Mouse (Mus musculus) myocyte (in vitro differentiated cells): ENCODE results near the gene Adam22.

ENCODE experiments used
- CEBPB ChIP-seq: IDR thresholded peaks from 2 replicates; pipeline ENCODE4 v1.6.1; 2011; ENCODE audit warnings: mild to moderate bottlenecking, moderate library complexity; ENCODE audit not compliant: poor library complexity, insufficient read depth, severe bottlenecking
- E2F4 ChIP-seq: IDR thresholded peaks from one replicate; pipeline ENCODE4 v1.6.1; 2011; ENCODE audit warnings: mild to moderate bottlenecking, control low read depth, moderate library complexity; ENCODE audit not compliant: insufficient read depth
- MAX ChIP-seq: IDR thresholded peaks from one replicate; pipeline ENCODE4 v1.6.1; 2011; ENCODE audit warnings: low read depth, mild to moderate bottlenecking, control low read depth
- MYOG ChIP-seq, 3 experiments: IDR thresholded peaks; one replicate each; pipeline ENCODE4 v1.6.1; 2011; ENCODE audit warnings: control low read depth in 2 of 3, low read depth in 2 of 3, mild to moderate bottlenecking in 2 of 3; ENCODE audit not compliant: insufficient read length in 2 of 3, control insufficient read depth in 1 of 3, insufficient read depth in 1 of 3
- POLR2A ChIP-seq: IDR thresholded peaks from one replicate; pipeline ENCODE4 v1.6.1; 2011; ENCODE audit warnings: low read depth, mild to moderate bottlenecking, control low read depth, moderate library complexity; ENCODE audit not compliant: insufficient read length
- POLR2AphosphoS2 ChIP-seq: IDR thresholded peaks from one replicate; pipeline ENCODE4 v1.6.1; 2011; ENCODE audit warnings: low read depth, control low read depth; ENCODE audit not compliant: insufficient read length
- REST ChIP-seq: IDR thresholded peaks from one replicate; pipeline ENCODE4 v1.6.1; 2011; ENCODE audit warnings: mild to moderate bottlenecking, control low read depth, moderate library complexity; ENCODE audit not compliant: insufficient read depth, insufficient read length
- USF1 ChIP-seq: IDR thresholded peaks from one replicate; pipeline ENCODE4 v1.6.1; 2011; ENCODE audit warnings: low read depth, mild to moderate bottlenecking, control low read depth, moderate library complexity

DNA sequence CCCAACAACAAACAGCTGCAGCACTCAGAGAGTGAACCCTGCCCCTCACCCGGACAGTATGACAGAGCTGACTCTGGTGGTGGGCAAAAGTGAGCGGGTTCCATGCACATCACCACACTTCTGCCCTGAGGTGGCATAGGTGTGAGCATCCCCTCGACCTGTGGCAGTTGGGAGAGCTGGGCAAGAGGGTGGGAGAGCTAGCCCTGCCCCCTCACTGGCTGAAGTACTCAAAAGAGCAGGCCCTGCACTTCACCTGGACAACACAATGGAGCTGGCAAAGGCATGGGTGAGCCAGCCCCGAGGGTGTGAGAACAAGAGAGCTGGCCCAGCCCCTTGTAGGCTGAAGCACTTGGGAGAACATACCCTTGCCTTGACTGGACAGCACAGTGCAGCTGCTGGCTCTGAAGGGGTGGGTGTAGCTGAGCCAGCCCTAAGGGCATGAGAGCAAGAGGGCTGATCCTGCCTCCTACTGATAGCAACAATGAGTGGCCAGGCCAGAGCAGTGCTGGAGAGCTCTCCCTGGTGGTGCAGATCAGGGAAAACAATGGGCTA, 124.8 kb downstream of the Adam22 start:
- TF ChIP-seq POLR2AphosphoS2 (no peak), REST (no peak), USF1 (no peak), POLR2A (no peak), CEBPB (no peak), MAX (no peak), E2F4 (no peak), MYOG (IDR thresholded peaks at IDR 0.05; ENCODE audit: control insufficient read depth in 1 of 3, insufficient read depth in 1 of 3, insufficient read length in 2 of 3, low read depth in 2 of 3) (no peak)
